Mouse (Mus musculus): ENCODE data around the gene Nr4a1. TPM values are rescaled to one million over a fixed set of nuclear protein-coding genes. Genes with fewer than 3 reads are reported as not detected.

The Nr4a1 gene
- polyA plus RNA-seq, 1 experiment from 2014 or later: 7.1 TPM

GRCm38 (mm10) chr15:101316913-101317813 lies 63.1 kb downstream of the Nr4a1 start:
- peak overlapping the region; percentile 82 for H3K27ac ChIP-seq
- peaks cover 8% of the 10 kb centered on the region; the same call in 1 of the 2 replicates for H3K79me2 ChIP-seq (ENCODE audit: inconsistent target)
- peak overlapping the region; percentile 55 for H3K4me3 ChIP-seq (ENCODE audit: inconsistent target)
- 20% methylated on average over 17 of the region's 18 CpGs for WGBS (ENCODE audit: missing documents)
- H3K36me3 ChIP-seq (ENCODE audit: inconsistent target): no peaks in the 10 kb centered on the region

DNA sequence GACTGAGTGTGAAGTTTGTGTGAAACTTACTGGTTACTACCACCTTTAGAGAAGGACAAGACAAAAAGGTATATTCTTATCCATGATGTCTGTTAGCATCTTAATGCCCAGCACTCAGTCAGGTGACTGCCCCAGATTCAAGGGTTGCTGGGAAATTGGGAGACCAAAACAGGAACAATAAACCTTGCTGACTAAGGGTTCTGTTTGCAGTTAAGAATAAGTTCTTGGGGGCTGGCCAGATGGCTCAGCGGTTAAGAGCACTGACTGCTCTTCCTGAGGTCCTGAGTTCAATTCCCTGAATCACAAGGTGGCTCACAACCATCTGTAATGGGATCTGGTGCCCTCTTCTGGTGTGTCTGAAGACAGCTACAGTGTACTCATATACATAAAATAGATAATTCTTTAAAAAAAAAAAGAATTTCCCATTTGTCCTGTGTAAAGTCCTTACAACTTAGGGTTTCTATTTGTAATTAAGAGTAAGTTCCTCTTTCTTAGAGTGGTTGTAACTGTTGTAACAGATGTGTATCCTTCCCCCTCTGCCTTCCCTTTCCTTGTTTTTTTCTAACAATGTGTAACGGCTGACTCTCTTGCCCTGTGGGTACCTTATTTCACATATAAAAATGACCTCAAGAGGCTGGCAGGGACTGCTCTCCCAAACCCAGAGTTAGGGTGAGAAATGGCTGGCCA lies 63.9 kb downstream of the Nr4a1 start:
- Histone ChIP-seq H3K4me3 (ENCODE audit: inconsistent target) (peak overlapping the region; percentile 55; the same call in 1 of the 2 replicates), H3K27ac (peak overlapping the region; percentile 82), H3K79me2 (ENCODE audit: inconsistent target) (peaks cover 8% of the 10 kb centered on the region; the same call in 1 of the 2 replicates), H3K36me3 (ENCODE audit: inconsistent target) (no peaks in the 10 kb centered on the region)
- 5% methylated on average over 2 of the region's 2 CpGs for WGBS (ENCODE audit: missing documents)

GRCm38 (mm10) chr15:101318889-101319765 lies 65.1 kb downstream of the Nr4a1 start:
- 31% methylated on average over 14 of the region's 14 CpGs for WGBS (ENCODE audit: missing documents)
- Histone ChIP-seq H3K79me2 (ENCODE audit: inconsistent target) (peaks cover 8% of the 10 kb centered on the region; the same call in 1 of the 2 replicates), H3K4me3 (ENCODE audit: inconsistent target) (no peak overlapping the region), H3K36me3 (ENCODE audit: inconsistent target) (no peaks in the 10 kb centered on the region), H3K27ac (peak overlapping the region; percentile 82)

DNA sequence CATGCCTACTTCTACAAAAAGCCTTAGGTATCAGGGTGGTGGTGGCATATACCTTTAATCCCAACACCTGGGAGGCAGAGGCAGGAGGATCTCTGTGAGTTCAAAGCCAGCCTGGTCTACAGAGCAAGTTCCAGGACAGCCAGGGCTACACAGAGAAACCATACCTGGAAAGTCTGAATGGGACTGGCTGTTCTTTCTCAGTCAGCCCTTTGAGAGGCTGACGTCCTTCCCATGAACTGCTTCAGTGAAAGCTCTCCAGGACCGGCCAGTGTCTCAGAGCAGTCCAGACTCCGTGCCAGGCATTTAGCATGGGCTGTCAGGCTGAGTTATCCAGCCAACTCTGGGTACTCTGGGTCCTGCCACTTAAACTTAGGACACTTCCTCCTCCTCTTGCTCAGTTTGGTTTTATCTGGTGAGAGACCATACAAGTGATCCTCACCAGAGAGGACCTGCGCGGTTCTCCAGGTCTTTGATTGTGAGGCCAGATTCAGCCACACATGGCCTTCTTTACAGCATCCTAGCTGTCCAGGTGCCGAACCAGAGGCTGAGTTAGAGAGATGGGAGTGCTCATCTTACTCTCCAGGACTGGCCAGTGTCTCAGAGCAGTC lies 66.0 kb downstream of the Nr4a1 start:
- Histone ChIP-seq H3K27ac (peak overlapping the region; percentile 82; the same call in 1 of the 2 replicates), H3K4me3 (ENCODE audit: inconsistent target) (no peak overlapping the region), H3K79me2 (ENCODE audit: inconsistent target) (peaks cover 8% of the 10 kb centered on the region; the same call in 1 of the 2 replicates), H3K36me3 (ENCODE audit: inconsistent target) (no peaks in the 10 kb centered on the region)
- 49% methylated on average over 6 of the region's 6 CpGs for WGBS (ENCODE audit: missing documents)

GRCm38 (mm10) chr15:101320618-101321041 lies 66.6 kb downstream of the Nr4a1 start:
- H3K4me3 ChIP-seq (ENCODE audit: inconsistent target): no peak overlapping the region
- 43% methylated on average over 6 of the region's 6 CpGs for WGBS (ENCODE audit: missing documents)
- H3K36me3 ChIP-seq (ENCODE audit: inconsistent target): no peaks in the 10 kb centered on the region
- peaks cover 8% of the 10 kb centered on the region; the same call in 1 of the 2 replicates for H3K79me2 ChIP-seq (ENCODE audit: inconsistent target)
- H3K27ac ChIP-seq: no peak overlapping the region

GRCm38 (mm10) chr15:101321126-101321525 lies 67.1 kb downstream of the Nr4a1 start:
- H3K36me3 ChIP-seq (ENCODE audit: inconsistent target): no peaks in the 10 kb centered on the region
- no peak overlapping the region for H3K4me3 ChIP-seq (ENCODE audit: inconsistent target)
- H3K27ac ChIP-seq: no peak overlapping the region
- H3K79me2 ChIP-seq (ENCODE audit: inconsistent target): peaks cover 6% of the 10 kb centered on the region; the same call in 1 of the 2 replicates
- WGBS (ENCODE audit: missing documents): 39% methylated on average over 5 of the region's 5 CpGs

GRCm38 (mm10) chr15:101322106-101322505 lies 68.0 kb downstream of the Nr4a1 start:
- Histone ChIP-seq H3K36me3 (ENCODE audit: inconsistent target) (no peaks in the 10 kb centered on the region), H3K79me2 (ENCODE audit: inconsistent target) (no peaks in the 10 kb centered on the region; the same call in 1 of the 2 replicates), H3K4me3 (ENCODE audit: inconsistent target) (no peak overlapping the region), H3K27ac (no peak overlapping the region)
- WGBS (ENCODE audit: missing documents): 89% methylated on average over 5 of the region's 5 CpGs

DNA sequence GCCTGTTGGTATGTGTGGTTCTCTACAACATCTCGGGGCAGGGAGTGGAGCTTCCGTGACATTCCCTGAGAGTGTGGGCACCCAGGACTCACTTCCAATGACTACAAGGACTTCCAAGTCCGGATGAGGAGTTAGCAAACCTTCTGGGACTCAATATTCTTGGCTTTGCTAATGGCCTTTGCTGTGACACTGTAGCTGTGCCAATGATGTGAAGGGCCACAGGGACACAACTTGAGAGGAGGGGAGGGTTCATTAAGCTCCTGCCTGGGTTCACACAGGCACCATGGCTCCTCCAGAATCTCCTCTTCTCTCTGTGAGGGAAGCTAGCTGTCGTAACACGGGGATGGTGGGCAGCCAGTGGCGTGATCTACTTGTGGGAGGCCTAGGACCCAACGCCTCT lies 68.6 kb downstream of the Nr4a1 start:
- Histone ChIP-seq H3K4me3 (ENCODE audit: inconsistent target) (no peak overlapping the region), H3K36me3 (ENCODE audit: inconsistent target) (no peaks in the 10 kb centered on the region), H3K27ac (no peak overlapping the region), H3K79me2 (ENCODE audit: inconsistent target) (no peaks in the 10 kb centered on the region)
- 89% methylated on average over 7 of the region's 7 CpGs for WGBS (ENCODE audit: missing documents)

DNA sequence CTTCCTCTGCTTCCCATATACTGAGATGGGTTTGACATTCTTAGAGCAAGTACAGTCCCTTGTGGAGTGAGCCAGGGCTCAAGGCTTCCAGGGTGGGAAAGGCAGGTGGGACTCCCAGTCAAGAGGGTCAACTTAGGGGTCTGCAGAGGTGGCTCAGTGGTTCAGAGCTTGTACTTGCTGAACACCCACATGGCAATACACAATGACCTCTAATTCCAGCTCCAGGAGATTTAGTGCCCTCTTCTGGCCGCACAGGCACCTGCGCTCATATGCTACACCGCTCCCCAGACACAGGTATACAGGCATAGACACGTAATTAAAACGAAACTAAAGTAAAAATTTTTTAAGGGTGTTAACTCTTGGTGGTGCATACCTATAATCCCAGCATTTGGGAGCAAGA lies 69.4 kb downstream of the Nr4a1 start:
- no peak overlapping the region for H3K27ac ChIP-seq
- no peaks in the 10 kb centered on the region for H3K36me3 ChIP-seq (ENCODE audit: inconsistent target)
- WGBS (ENCODE audit: missing documents): 84% methylated on average over 5 of the region's 5 CpGs
- no peak overlapping the region for H3K4me3 ChIP-seq (ENCODE audit: inconsistent target)
- H3K79me2 ChIP-seq (ENCODE audit: inconsistent target): no peaks in the 10 kb centered on the region

Other genes with a start within 250 kb of the Nr4a1 start
- gene Gm47841, start 206.9 kb upstream of the Nr4a1 start, polyA plus RNA-seq (2018): not detected in 3 replicates
- 0.98 to 1.4 TPM (median 1.1 TPM) in 3 replicates for gene Fignl2, start 175.7 kb upstream of the Nr4a1 start, polyA plus RNA-seq (2018)
- not detected in 3 replicates for gene Ankrd33, start 138.5 kb upstream of the Nr4a1 start, polyA plus RNA-seq (2018)
- 8.7 to 12.6 TPM (median 11.5 TPM) in 3 replicates for gene Acvrl1, start 125.7 kb upstream of the Nr4a1 start, polyA plus RNA-seq (2018)
- gene Acvr1b, start 80.2 kb upstream of the Nr4a1 start, polyA plus RNA-seq (2018): 13.7 to 15.7 TPM (median 14.6 TPM) in 3 replicates
- gene Grasp, start 30.1 kb upstream of the Nr4a1 start, polyA plus RNA-seq (2018): 0.26 to 0.36 TPM in 2 of 3 replicates, not detected in the other
- gene Atg101, start 30.0 kb downstream of the Nr4a1 start, polyA plus RNA-seq (2018): 19.7 to 26.3 TPM (median 22.9 TPM) in 3 replicates
- not detected in 3 replicates for gene 6030408B16Rik, start 38.9 kb downstream of the Nr4a1 start, polyA plus RNA-seq (2018)
- 0.51 to 0.83 TPM (median 0.56 TPM) in 3 replicates for gene Krt80, start 115.9 kb downstream of the Nr4a1 start, polyA plus RNA-seq (2018)
- not detected in 3 replicates for gene Krt7, start 156.8 kb downstream of the Nr4a1 start, polyA plus RNA-seq (2018)
- not detected in 3 replicates for gene Krt87, start 184.5 kb downstream of the Nr4a1 start, polyA plus RNA-seq (2018)
- gene Krt88, start 193.5 kb downstream of the Nr4a1 start, polyA plus RNA-seq (2018): not detected in 3 replicates
- not detected in 3 replicates for gene Krt81, start 209.5 kb downstream of the Nr4a1 start, polyA plus RNA-seq (2018)
- not detected in 3 replicates for gene Krt86, start 219.2 kb downstream of the Nr4a1 start, polyA plus RNA-seq (2018)
- gene Krt83, start 237.2 kb downstream of the Nr4a1 start, polyA plus RNA-seq (2018): not detected in 3 replicates